Mouse (Mus musculus): ENCODE measurements around the gene Abhd4.
"Not testable (repeated sequence)": the region's sequence is repeated elsewhere in the genome, so short reads cannot be mapped to it uniquely, and the experiment has no call there.

The Abhd4 gene

GRCm38 (mm10) chr14:54223315-54224063, 30.5 kb upstream of the Abhd4 start:
- DNase-seq (ENCODE audit: low spot score in 2 of 2), result no peak

- DNase-seq (ENCODE audit: low spot score in 2 of 2), result no peak
Measured at GRCm38 (mm10) chr14:54224064-54224417, 29.9 kb upstream of the Abhd4 start.

- DNase-seq (ENCODE audit: low spot score in 2 of 2), result no peak
Measured at GRCm38 (mm10) chr14:54224484-54225467, 29.2 kb upstream of the Abhd4 start.

- DNase-seq (ENCODE audit: low spot score in 2 of 2), result no peak
Measured at GRCm38 (mm10) chr14:54225725-54226124, 28.3 kb upstream of the Abhd4 start.

GRCm38 (mm10) chr14:54226911-54227811, 26.8 kb upstream of the Abhd4 start:
- DNase-seq (ENCODE audit: low spot score in 2 of 2), result peak; percentile 61 to 63

GRCm38 (mm10) chr14:54227911-54228451, 26.0 kb upstream of the Abhd4 start:
- peak; percentile 53 to 68 for DNase-seq (ENCODE audit: low spot score in 2 of 2)

GRCm38 (mm10) chr14:54228501-54228900, 25.5 kb upstream of the Abhd4 start:
- no peak for DNase-seq (ENCODE audit: low spot score in 2 of 2)

GRCm38 (mm10) chr14:54228933-54229713, 24.9 kb upstream of the Abhd4 start:
- no peak for DNase-seq (ENCODE audit: low spot score in 2 of 2)

GRCm38 (mm10) chr14:54229849-54230248, 24.1 kb upstream of the Abhd4 start:
- not testable (repeated sequence) for DNase-seq (ENCODE audit: low spot score in 2 of 2)

- no peak for DNase-seq (ENCODE audit: low spot score in 2 of 2)
Measured at GRCm38 (mm10) chr14:54230638-54231150, 23.3 kb upstream of the Abhd4 start.

- no peak for DNase-seq (ENCODE audit: low spot score in 2 of 2)
Measured at GRCm38 (mm10) chr14:54231176-54231956, 22.6 kb upstream of the Abhd4 start.

GRCm38 (mm10) chr14:54232143-54232542, 21.8 kb upstream of the Abhd4 start:
- DNase-seq (ENCODE audit: low spot score in 2 of 2), result no peak

- DNase-seq (ENCODE audit: low spot score in 2 of 2), result peak; percentile 41 to 54
Measured at GRCm38 (mm10) chr14:54232811-54233558, 21.0 kb upstream of the Abhd4 start.

GRCm38 (mm10) chr14:54233559-54234143, 20.3 kb upstream of the Abhd4 start:
- no peak for DNase-seq (ENCODE audit: low spot score in 2 of 2)

GRCm38 (mm10) chr14:54234231-54235040, 19.6 kb upstream of the Abhd4 start:
- DNase-seq (ENCODE audit: low spot score in 2 of 2), result no peak

GRCm38 (mm10) chr14:54235825-54236540, 18.0 kb upstream of the Abhd4 start:
- DNase-seq (ENCODE audit: low spot score in 2 of 2), result no peak

GRCm38 (mm10) chr14:54236881-54237280, 17.1 kb upstream of the Abhd4 start:
- no peak for DNase-seq (ENCODE audit: low spot score in 2 of 2)

All from spleen, postnatal 14 days (tissue).